Mouse (Mus musculus) embryonic facial prominence, embryonic 11.5 days (tissue): ENCODE results near the gene Nup214. TPM values are rescaled to one million over a fixed set of nuclear protein-coding genes. Genes with fewer than 3 reads are reported as not detected.

Source experiments
- ATAC-seq: fragments of 200-750 bp; cut with Nextera tagmentation; replicated peaks from 2 replicates; pipeline ENCODE4 v1.8.0; 2017; ENCODE audit warnings: low read depth; ENCODE audit not compliant: insufficient number of reproducible peaks, low FRiP score, low TSS enrichment
- DNase-seq: peaks from one replicate; pipeline ENCODE4 v3.0.0-alpha.2; 2015; ENCODE audit warnings: low spot score
- H3K27ac ChIP-seq: fragments of 300-500 bp; sonication (generic); replicated peaks from 2 replicates; pipeline ENCODE4 v1.5.1; 2014; ENCODE audit warnings: mild to moderate bottlenecking, low read depth, low read length, control low read depth
- H3K27me3 ChIP-seq: fragments of 300-500 bp; sonication (generic); 2 replicates; pipeline ENCODE4 v1.6.1; 2014; ENCODE audit warnings: mild to moderate bottlenecking, low read length, moderate library complexity, mixed read lengths; ENCODE audit not compliant: control insufficient read depth, insufficient read depth
- H3K36me3 ChIP-seq: fragments of 300-500 bp; sonication (generic); replicated peaks from 2 replicates; pipeline ENCODE4 v1.6.1; 2014; ENCODE audit warnings: low read depth, mild to moderate bottlenecking, low read length, moderate library complexity, mixed read lengths; ENCODE audit not compliant: control insufficient read depth, insufficient read depth
- H3K4me1 ChIP-seq: fragments of 300-500 bp; sonication (generic); 2 replicates; pipeline ENCODE4 v1.6.1; 2014; ENCODE audit warnings: low read length, mixed read lengths; ENCODE audit not compliant: control insufficient read depth, insufficient read depth
- H3K4me2 ChIP-seq: fragments of 300-500 bp; sonication (generic); 2 replicates; pipeline ENCODE4 v1.6.1; 2014; ENCODE audit warnings: low read depth, mild to moderate bottlenecking, control low read depth, low read length, moderate library complexity
- H3K4me3 ChIP-seq: fragments of 300-500 bp; sonication (generic); 2 replicates; pipeline ENCODE4 v1.5.1; 2014; ENCODE audit warnings: low read depth, low read length, control low read depth
- H3K9ac ChIP-seq: fragments of 300-500 bp; sonication (generic); replicated peaks from 2 replicates; pipeline ENCODE4 v1.6.1; 2014; ENCODE audit warnings: mild to moderate bottlenecking, control low read depth, low read length
- H3K9me3 ChIP-seq: fragments of 300-500 bp; sonication (generic); replicated peaks from 2 replicates; pipeline ENCODE4 v1.6.1; 2016; ENCODE audit warnings: mild to moderate bottlenecking, low read length, inconsistent platforms, mixed read lengths; ENCODE audit not compliant: control insufficient read depth
- WGBS: fragments of 180-500 bp; shearing (Covaris S2); extraction: QIAGEN DNeasy Blood & Tissue Kit; methylation state at CpG from one replicate; pipeline ENCODE4 v1.1.7; 2014; 5-methylcytosine and 5-hydroxymethylcytosine counted together
- polyA plus RNA-seq: library from polyadenylated mRNA; unstranded; fragments of >200 nt; fragmentation: Nextera tagmentation; extraction: Ambion mirVana; gene quantifications from 2 replicates; pipeline ENCODE4 v1.2.1, GENCODE M21; 2014

Gene Nup214
- polyA plus RNA-seq, 1 experiment from 2014 or later: 78.2 TPM

DNA sequence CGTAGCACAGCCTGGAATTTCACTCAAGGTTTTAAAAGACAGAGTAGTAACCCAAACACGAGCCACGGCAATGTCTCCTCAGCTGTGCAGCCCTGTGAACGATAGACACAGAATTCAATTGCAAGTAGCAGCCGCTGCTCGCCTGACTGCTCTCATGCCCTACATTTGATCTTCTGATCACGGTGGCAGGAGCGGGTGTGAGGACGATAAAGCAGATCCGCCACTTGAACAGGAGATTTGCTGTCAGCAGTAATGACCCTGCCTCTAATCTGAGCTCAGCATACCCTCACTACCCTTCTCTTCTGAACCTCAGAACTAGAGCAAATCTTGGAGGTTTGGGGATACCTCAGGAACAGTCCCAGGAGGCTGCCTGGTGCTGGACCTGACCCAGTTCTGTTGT lies 71.8 kb downstream of the Nup214 start:
- 90% methylated on average over 10 of the region's 10 CpGs for WGBS
- H3K27ac ChIP-seq: no peak overlapping the region
- ATAC-seq: no peak
- H3K4me2 ChIP-seq: no peak overlapping the region
- H3K4me1 ChIP-seq: no peaks in the 10 kb centered on the region
- no peak overlapping the region for H3K9ac ChIP-seq
- H3K36me3 ChIP-seq: peaks cover 5% of the 10 kb centered on the region
- DNase-seq: no peak
- H3K9me3 ChIP-seq: no peaks in the 10 kb centered on the region
- H3K4me3 ChIP-seq: no peak overlapping the region
- no peaks in the 10 kb centered on the region for H3K27me3 ChIP-seq

- H3K27ac ChIP-seq: no peak overlapping the region
- H3K9me3 ChIP-seq: no peaks in the 10 kb centered on the region
- peaks cover 9% of the 10 kb centered on the region for H3K36me3 ChIP-seq
- H3K9ac ChIP-seq: no peak overlapping the region
- DNase-seq: no peak
- no peak overlapping the region for H3K4me2 ChIP-seq
- H3K4me3 ChIP-seq: no peak overlapping the region
- no peak for ATAC-seq
- H3K4me1 ChIP-seq: no peaks in the 10 kb centered on the region
- no peaks in the 10 kb centered on the region for H3K27me3 ChIP-seq
- WGBS: 93% methylated on average over 10 of the region's 10 CpGs
These were observed 73.1 kb downstream of the Nup214 start for GRCm38 (mm10) chr2:32047323-32047722.

- Histone ChIP-seq H3K27me3 (no peaks in the 10 kb centered on the region), H3K4me2 (no peak overlapping the region), H3K36me3 (peaks cover 9% of the 10 kb centered on the region), H3K4me1 (no peaks in the 10 kb centered on the region), H3K9me3 (no peaks in the 10 kb centered on the region), H3K27ac (no peak overlapping the region), H3K9ac (no peak overlapping the region), H3K4me3 (no peak overlapping the region)
- 92% methylated on average over 8 of the region's 8 CpGs for WGBS
- ATAC-seq: no peak
- DNase-seq: no peak
These were observed 77.6 kb downstream of the Nup214 start for GRCm38 (mm10) chr2:32051791-32052190.

- Histone ChIP-seq H3K4me3 (no peak overlapping the region), H3K4me1 (no peaks in the 10 kb centered on the region), H3K9ac (no peak overlapping the region), H3K4me2 (no peak overlapping the region), H3K9me3 (no peaks in the 10 kb centered on the region), H3K36me3 (peaks cover 9% of the 10 kb centered on the region), H3K27ac (no peak overlapping the region), H3K27me3 (no peaks in the 10 kb centered on the region)
- DNase-seq (no peak), ATAC-seq (no peak)
- WGBS: 92% methylated on average over 7 of the region's 7 CpGs
These were observed 78.2 kb downstream of the Nup214 start for GRCm38 (mm10) chr2:32052418-32052817.

DNA sequence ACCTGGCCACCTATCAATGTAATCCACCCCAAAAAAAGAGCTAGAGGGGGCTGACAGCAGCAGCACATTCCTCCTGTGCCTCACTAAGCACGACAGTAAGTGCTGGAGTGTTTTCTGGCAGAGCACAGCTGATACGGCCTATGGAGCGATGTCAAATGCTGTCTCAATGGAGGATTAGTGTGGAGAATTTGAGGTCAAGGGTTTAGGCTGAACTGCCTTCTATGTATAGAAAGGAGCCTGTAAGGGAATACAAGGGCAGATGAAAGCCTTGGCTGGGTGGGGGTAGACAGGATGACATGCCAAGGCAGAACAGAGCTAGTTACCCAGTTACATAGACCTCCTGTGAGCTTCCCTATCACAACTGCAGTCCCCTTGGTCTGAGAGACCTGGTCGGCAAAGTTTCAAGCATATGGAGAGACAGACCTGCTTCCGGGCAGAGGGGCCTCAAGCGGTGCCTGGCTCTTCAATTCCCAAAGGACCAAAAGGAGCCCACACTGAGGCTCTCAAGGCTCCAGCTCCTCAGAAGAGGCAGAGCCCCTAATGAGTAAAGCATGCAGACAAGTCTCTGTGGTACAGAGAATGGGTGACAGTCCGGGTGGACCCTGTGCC lies 81.2 kb downstream of the Nup214 start:
- H3K4me2 ChIP-seq: no peak overlapping the region

DNA sequence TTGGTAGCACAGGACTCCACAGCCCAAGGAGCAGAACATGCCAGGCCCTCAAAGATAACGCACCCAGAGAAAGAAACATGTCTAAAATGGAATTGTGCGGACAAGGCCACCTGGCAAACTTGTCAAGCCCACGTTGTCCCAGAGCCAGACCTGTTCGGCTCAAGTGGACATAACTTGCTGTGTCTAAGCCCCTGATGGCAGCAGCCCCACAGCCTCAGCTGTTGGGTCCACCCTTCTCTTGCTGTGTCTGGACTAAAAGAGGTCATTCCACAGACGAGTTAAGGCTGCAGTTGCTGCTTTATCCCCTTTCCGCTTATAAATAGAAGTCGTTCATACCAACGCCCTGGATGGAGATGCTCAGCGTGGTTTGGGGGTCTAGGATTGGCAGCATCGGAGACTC lies 82.3 kb downstream of the Nup214 start:
- Histone ChIP-seq H3K9ac (no peak overlapping the region), H3K4me3 (no peak overlapping the region), H3K4me1 (no peaks in the 10 kb centered on the region), H3K4me2 (no peak overlapping the region), H3K9me3 (no peaks in the 10 kb centered on the region), H3K27ac (no peak overlapping the region), H3K36me3 (peaks cover 7% of the 10 kb centered on the region), H3K27me3 (no peaks in the 10 kb centered on the region)
- ATAC-seq (no peak), DNase-seq (no peak)
- WGBS: 87% methylated on average over 10 of the region's 10 CpGs

More for the DNA sequence above, 81.2 kb downstream of the Nup214 start:
- peak; percentile 14 for DNase-seq
- no peak for ATAC-seq
- WGBS: 51% methylated on average over 7 of the region's 7 CpGs
- H3K4me3 ChIP-seq: no peak overlapping the region
- no peaks in the 10 kb centered on the region for H3K4me1 ChIP-seq
- H3K27ac ChIP-seq: no peak overlapping the region
- H3K36me3 ChIP-seq: peaks cover 7% of the 10 kb centered on the region
- H3K9ac ChIP-seq: no peak overlapping the region
- H3K9me3 ChIP-seq: no peaks in the 10 kb centered on the region
- no peaks in the 10 kb centered on the region for H3K27me3 ChIP-seq

DNA sequence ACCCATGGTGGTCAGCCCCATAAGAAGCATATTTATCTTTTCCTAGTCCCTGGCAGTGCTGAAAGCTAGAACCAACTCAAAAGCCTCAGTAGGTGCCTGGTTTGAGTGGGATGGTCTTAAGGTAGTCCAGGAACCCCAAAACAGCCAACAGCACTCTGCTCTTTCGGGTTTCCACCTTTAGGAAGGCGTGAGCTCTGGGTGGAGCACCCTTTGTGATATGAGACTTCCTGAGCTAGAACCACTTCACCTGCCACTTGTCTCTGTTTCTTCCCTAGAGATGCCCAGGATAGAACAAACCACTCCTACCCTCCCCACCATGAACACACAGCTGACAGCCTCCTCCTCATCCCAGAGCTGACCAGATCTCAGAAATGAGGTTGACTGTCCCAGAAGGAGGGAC lies 83.1 kb downstream of the Nup214 start:
- no peak overlapping the region for H3K27ac ChIP-seq
- no peak overlapping the region for H3K4me3 ChIP-seq
- no peaks in the 10 kb centered on the region for H3K9me3 ChIP-seq
- DNase-seq: no peak
- H3K36me3 ChIP-seq: peaks cover 3% of the 10 kb centered on the region; the same call in 1 of the 2 replicates
- no peak overlapping the region for H3K4me2 ChIP-seq
- no peaks in the 10 kb centered on the region for H3K4me1 ChIP-seq
- 91% methylated on average over 2 of the region's 2 CpGs for WGBS
- H3K9ac ChIP-seq: no peak overlapping the region
- H3K27me3 ChIP-seq: no peaks in the 10 kb centered on the region
- ATAC-seq: no peak

DNA sequence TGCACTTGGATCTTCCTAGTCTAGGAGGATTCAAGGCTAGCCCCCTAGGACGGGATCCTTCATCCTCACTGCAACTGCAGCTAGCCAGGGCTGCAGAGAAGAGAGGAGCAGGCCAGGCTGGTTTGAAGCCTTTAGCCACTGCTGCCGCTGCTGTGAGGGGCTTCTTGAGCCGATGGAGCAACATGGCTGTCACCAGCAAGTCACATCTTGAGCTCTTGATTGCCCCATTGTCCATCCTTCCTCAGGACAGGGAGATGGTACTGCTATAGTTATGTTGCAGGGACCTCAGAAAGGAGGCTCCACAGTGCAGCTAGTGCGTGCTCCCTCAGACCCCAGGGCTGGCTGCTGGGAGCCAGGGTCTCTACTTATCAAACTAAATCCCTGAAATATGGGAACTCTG lies 83.6 kb downstream of the Nup214 start:
- H3K4me3 ChIP-seq: no peak overlapping the region
- WGBS: 87% methylated on average over 4 of the region's 4 CpGs
- no peak for DNase-seq

More for the DNA sequence above, 83.6 kb downstream of the Nup214 start:
- Histone ChIP-seq H3K9ac (no peak overlapping the region), H3K9me3 (no peaks in the 10 kb centered on the region), H3K36me3 (no peaks in the 10 kb centered on the region), H3K4me2 (no peak overlapping the region), H3K27ac (no peak overlapping the region), H3K27me3 (no peaks in the 10 kb centered on the region), H3K4me1 (no peaks in the 10 kb centered on the region)
- no peak for ATAC-seq
